Mouse (Mus musculus) A20 (cell line): ENCODE results near the gene Lfng.

Source experiments
- DNase-seq: peaks from one replicate; pipeline ENCODE4 v3.0.0-alpha.2; 2011; ENCODE audit warnings: low read depth, low spot score

The Lfng gene

DNA sequence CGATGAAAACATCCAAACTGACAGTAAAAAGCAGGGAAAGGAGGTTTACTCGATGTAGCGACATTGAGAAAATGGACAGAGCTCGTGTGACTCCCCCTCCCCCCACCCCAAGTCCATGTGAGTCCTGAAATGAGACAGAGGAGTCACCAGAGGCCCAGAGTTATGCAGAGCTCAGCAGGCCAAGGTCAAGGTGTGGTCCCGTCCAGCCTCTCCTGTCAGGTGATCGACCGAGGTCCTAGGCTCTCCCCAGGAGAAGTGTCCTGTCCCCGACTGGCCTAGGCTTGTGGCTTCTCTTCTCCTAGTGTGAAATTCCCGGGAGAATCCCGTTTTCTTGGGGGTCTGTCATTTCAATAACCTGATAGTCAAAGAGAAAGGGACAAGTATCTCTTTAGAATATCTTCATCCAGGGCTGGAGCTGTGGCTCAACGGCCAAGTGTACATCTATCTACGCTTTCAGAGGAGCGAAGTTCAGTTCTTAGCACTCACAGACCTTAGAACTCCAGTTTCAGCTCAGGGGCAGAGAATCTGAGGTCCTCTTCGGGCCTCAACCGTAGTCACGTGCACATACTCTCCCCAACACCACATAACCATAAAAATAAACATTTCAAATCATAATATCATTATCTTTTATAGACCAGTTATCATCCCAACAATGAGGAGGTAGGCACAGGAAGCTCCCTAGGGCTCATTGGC, 17.9 kb upstream of the Lfng start:
- DNase-seq: no peak

DNA sequence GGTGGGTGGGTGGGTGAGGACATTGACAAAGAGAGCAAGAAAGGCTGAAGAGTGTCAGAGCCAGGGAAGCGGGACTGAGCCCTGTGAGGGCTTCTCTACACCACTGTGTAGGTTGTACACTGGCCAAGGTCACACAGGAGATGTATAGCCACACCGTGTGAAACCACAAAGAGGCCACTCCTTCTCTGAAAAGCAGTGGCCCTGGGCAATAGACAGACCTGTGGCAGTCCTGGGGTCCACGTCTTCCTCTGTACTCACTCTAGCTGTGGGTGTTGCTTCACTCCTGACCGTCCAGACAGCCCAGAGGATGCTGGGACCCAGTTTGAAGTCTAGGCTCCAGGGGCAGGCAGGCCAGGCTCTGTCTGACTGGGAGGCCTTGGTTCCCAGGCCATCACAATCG, 12.3 kb upstream of the Lfng start:
- DNase-seq: no peak

DNA sequence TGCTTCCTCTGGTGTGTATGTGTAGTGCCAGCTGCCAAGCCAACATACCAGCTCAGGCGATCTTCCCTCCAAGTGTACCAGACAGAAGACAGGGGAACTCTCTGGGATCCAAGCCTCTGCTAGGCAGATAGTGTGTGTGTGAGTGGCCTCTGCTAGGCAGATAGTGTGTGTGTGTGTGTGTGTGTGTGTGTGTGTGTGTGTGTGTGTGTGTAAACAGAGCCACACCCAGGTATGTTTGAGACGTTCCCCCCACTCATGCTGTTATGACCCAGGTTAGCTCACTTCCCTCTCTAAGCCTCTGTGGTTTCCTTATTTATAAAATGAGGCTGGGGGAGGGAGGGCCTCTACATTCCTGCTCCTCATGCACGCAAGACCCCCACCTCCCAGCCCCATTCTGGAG, 10.7 kb upstream of the Lfng start:
- no peak for DNase-seq

DNA sequence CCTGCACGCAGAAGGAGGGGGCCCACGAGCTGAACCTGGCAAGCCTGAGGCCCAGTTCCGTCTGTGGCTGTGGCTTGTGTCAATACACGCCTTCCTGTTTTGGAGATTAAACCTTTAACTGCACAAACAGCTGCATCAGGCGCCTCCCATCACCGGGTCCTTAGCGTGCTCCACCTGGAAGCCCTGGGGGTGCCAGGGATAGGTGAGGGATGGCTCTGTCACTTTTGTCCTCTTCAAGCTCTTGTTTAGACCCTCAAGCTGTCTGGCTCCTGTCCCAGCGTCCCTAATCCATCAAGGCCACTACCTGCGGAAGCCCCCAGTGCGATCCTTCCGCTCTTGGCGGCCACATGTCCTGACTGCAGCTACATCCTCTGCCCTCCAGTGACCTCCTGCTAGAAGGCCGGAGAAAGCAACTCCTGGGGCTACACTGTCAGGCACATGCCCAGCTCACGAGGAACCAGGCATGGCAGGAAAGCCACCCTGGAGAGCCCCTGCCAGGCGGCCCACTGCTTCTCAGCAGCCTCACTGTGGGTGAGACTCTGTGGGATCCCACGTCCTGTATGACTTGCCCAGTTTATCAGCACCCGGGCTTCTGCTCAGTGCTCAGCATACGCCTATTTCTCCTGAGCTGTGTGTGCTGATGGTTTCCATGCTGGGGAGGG, 10.1 kb upstream of the Lfng start:
- peak; percentile 15 for DNase-seq

DNA sequence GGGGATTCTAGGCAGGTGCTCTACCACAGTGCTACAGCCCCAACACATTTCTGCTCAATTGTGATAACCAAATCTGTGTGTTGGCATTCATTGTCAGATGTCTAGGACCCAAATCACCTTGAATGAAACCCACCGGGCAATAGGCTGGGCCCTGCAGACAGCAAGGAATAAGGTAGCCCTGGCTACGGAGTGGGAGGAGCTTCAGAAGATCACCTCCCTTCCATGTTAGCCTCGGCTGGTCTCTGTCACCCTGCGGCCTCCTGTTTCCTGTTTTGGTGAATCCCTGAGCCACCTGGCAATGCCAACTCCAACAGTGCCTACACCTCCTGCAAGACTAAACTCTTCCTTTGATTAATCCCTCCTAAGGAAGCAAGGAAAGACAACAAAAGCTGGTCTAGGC, 9.3 kb upstream of the Lfng start:
- no peak for DNase-seq

DNA sequence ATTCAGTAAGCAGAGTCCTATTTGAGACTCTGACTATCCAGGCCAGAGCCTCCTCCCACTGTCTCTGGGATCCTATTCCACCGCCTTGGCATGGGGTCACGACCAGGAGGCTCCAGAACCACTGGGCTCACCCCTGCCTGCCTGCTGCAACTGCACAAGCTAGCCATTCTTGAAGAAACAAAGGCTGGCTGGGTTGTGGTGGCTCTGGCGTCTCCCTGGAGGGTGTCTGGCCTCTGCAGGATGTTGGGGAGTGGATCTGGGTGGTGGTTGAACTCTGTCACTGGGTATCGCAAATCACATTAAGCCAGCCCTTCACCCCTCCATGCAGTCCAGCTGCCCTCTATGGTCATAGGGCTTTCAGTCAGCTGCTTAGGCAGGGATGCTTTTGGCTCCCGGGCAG, 7.2 kb upstream of the Lfng start:
- DNase-seq: no peak

DNA sequence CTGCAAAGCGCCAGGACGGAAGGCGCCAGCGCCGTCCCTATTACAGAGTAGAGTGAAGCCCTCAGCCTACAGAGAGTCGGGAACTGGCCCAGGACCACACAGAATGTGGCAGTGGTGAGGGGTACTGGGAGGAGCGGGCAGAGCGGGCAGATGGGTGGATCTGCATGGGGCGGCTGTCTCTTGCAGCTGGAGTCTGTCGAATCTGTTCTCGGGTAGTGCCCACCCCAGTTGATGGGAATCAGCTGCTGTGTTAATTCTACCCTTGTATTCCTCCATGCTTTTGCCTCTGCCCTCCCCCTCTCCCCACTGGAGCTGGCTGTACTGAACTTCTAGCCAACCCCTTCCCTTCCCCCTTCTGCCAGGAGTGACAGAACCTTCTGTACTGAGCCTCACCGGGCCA, 5.4 kb upstream of the Lfng start:
- no peak for DNase-seq

DNA sequence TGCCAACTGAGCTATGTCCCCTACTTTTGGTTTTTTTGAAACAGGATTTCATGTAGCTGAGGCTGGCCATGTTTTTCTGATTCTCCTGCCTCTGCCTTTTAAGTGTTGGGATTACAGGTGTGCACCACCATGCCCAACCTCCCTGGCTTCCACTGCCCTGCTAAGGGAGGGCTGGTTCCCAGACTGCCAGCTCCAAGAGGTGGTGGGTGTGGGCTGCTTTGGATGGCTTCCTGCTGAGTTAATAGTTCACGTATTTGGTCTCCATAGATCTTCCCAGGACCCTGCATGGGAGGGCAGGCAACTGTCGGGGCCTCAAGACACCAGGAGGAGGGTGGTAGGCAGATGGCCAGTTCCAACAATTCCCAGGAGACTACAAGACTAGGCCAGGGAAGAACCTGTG, 4.6 kb upstream of the Lfng start:
- no peak for DNase-seq

DNA sequence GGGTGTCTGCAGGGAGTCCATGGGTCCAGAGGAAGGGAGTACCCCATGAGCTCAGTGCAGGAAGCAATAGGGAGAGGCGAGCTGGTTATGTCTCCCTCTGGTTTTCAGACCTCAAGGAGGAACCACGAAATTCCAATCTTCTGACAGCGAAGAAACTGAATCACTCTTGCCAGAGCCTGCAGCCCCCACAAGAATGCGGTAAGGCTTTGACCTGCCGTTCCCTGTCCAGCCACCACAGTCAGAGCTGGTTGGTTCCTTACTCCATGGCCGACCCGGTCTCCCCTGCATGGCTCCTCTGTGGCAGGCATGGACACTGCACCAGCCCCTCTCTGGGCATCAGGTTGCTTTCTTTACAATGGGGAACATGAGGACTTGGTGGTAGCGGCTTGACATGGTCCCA, 2.7 kb upstream of the Lfng start:
- DNase-seq: no peak

DNA sequence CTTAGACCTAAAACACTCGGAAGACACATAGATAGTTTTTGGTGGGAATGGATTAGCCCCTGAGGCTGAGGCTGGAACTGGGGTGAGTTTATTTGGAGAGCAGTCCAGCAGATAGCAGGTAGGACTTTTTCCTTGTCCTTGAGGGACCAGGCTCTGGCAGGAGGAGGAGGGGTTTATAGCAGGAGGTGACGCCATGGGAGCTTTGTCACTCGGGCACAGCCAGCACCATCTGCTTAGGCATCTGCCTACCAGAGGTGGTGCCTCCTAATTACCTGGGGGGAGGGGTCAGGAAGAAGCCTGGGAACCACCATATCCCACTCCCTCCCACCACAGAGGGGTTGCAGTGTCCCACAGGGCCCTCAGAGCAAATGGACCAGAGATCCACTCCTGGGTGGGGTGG, 1.9 kb upstream of the Lfng start:
- DNase-seq: no peak

DNA sequence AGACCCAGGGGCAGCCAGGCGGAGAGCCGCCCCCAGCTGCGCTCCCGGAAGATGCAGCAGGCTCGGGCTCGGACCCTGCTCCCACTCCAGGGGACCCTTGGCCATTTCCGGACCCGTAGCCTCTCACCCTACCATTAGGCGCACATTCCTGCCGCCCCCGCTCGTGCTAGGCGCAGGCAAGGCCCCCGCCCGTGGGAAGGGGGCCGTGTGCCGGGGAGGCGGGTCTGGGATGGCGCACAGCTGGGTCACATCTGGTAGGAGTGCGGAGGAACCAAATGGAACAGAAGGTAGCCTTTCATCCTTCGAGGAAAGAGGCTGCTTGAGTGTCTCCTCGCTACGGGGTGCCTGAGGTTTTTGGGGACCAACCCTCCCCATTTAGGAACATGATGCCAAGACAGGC, 734 bp upstream of the Lfng start:
- no peak for DNase-seq

DNA sequence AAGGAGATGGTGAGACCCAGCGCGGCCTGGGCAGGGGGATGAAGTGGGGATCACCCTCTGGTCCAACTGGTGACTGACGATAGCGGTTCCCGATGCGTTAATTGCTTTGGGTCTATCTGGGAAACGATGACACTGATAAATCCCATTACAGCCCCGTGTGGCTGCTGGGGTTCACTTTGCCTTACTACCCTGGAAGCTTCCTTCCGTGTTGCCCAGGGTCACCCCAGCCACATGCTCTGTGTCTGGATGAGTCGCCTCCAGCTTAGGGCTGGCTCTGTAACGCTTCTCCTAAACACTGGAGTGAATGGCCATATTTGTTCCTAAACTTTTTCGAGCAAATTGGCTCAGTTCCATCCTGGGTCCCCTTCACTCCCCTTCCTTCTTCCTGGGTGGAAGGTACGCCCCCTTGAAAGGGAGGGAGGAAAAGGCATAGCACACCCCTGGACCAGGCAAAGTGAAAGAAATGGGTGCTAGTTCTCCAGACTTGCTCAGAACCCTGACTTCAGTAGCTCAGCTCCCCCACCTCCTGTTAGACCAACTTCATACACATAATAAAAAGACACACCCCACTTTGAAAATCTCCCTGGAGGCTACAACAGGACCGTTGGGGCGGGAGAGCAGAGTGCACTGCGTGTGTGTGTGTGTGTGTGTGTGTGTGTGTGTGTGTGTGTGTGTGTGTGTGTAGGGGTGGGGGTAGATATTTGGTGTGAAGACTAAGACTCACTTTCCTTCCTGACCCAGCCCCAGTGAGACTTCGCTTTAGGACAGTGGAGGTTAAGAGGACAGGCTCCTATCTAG, 915 bp downstream of the Lfng start:
- no peak for DNase-seq

DNA sequence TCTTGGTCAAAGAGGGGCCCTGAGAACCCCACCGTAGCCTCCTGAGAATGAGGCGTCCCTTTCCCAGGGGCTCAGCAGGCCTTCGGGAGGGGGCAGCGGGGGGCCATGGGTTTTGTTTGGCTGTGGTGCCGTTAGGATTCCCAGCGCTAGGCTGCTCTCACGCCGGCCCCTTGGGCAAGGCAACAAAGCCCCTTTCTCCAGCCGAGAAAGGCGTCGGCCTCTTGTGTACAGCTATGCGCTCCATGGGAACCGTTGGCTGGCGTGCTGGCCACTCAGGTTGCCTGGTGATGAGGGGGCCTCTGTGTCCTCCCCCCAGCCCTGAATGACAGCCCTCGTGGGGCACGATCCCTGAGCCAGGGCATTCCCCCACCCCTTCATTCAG, 1.5 kb downstream of the Lfng start:
- DNase-seq: no peak

DNA sequence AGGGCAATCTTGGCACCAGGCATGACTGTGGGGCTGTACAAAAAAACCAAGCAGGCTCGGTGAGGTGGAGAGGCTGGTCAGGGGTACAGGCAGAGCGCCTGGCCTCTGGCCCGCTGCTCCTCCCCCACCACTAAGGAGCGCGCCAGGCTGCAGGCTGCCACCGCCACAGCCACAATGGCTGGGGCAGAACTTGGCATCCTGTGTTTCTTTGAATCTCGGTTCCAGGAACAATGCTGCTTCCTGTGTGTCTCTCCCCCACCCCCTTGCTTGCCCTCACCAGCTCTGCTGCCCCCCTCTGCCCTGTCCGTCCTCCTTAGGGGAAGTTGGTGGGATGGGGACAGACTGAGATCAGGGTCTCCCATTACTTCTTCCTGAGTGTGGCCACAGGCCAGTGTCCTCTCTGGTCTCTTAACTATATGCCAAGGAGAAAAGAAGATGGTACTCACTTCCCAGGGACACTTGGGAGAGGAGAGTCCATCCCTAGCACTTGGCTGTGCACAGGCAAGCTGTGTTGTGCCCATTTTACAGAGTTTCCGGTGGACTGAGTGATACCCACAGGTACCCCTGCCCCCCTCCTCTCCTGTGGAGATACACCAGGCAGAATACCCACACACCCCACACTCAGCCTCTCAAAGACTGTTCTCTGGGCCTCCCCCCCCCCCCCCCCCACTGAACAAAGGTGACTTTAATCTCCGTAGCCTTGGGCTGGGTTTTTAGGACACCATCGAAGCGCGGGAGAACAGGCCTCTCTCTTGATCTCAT, 2.6 kb downstream of the Lfng start:
- DNase-seq: no peak

DNA sequence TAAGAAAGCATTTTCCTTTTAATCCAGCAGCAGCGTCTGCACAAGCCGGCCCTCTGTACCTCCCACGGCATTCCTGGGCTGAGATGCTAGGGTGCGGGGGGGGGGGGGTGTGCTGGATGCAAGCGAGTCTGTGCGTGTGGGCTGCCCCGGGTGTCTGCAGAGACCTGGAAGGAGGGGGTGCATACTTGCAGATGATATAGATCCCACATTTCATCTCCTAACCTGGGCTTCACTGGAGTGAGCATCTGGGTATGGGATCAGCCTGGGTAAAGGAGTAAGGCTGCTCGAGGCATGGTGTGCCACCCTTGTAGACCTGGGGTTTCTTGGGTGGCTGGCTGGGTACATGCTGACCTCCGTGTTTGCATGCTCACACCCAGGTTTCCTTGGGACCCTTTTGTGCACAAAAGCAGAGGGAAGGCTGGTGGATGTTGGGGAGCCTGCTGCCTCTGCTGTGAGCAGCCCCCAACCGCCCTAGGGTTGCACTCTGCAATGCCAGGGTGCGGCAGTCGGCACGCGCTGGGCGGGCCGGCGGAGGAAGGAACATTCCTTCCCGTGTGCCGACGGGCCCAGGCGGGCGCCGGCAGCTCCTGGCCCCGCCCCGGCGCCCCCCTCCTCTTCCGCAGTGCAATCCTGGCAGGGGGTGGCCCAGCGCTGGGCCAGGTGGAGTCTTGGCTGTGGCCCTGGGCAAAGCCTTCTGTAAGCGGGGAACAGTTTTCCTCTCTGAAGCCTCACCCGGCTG, 3.3 kb downstream of the Lfng start:
- no peak for DNase-seq

DNA sequence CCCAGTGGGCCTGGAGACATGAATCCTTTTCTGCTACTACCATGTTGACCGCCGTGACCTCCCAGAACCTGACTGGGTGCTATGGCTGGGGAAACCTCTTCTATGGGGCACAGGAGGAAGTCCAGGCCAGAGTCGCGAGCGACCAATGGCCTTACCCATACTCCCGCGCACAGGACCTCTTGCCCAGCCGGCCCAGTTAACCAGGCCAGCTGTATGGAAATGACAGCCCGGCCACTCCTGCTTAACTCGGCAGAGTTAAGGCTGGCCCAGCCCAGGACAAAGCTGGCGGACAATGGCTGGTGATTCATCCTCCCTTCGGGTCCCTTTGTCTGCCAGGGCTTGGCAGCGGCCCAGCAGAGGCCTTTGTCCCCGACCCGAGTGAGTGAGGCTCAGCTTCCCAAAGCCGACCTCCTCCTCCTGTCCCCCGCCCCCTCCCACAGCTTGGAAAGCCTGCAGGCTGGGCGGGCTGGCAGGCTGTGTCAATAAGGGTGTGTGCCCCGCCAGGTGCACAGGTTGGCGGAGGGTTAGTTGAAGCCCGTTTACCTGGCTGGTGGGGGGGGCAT, 4.0 kb downstream of the Lfng start:
- no peak for DNase-seq

DNA sequence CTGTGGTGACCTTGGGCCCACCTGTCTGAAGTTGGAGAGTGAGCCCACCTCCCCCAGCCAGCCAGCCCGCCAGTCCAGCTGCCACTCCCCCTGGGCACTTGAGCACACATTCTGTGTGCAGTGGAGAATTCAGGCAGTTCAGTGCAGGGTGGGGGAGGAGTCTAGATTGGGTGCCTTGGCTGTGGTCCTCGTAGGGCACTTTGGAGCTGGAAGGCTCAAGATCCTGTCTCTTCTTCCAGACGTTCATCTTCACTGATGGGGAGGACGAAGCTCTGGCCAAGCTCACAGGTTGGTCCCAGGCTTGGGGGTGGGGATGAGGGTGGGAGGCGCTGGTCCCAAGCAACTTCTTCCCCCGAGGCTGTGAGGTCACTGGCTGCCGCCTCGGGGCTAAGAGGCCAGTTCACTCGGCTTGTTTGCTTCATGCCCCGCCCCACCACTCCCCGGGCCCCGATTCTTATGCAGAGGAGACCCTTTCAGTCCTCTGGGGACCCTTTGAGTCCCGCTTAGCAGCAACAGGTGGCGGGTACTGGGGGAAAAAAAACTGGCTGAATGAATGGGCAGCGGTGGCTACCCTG, 4.6 kb downstream of the Lfng start:
- DNase-seq: no peak

DNA sequence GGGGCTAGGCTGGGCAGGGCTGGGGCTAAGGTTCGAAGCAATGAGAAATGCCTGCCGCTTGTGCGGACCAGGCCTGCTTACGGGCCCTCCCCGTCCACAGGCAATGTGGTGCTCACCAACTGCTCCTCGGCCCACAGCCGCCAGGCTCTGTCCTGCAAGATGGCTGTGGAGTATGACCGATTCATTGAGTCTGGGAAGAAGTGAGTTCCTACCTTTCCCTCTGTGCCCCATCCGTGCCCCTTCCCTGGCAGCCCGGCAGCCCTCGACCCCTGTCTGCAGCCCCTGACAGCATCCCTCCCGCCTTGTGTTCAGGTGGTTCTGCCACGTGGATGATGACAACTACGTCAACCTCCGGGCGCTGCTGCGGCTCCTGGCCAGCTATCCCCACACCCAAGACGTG, 5.1 kb downstream of the Lfng start:
- DNase-seq: no peak

DNA sequence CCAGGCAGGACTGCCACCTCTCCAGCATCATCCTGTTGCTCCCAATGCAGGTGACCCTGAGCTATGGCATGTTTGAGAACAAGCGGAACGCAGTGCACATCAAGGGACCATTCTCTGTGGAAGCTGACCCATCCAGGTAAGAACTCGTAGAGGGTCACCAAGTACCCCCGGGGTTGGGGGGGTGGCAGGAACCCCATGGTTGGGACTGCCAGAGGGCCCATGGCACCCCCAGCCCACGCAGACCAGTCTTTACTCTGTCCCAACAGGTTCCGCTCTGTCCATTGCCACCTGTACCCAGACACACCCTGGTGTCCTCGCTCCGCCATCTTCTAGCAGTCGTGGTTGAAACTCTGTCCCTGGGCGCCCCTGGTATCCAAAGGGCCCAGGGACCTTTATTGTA, 7.0 kb downstream of the Lfng start:
- DNase-seq: no peak

DNA sequence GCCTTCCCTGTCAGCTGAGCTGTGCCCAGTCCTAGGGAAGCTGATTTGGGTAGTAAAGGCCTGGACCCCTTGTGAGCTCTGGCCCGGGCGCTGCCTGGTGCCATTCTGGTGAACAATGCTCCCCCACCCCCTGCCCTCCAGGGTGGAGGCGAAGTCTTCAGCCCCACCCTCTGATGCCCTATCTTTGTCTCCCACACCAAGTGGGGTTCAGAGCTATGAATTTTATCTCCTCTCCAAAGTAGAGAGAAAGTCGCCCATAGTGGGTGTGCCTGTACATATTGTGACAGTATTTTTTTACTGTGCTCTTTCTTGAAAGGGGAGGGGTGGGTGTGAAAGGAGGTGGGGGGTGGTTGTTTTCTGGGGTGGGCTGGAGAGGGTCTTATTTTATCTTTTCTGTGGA, 7.7 kb downstream of the Lfng start:
- no peak for DNase-seq
